Mouse (Mus musculus): Measurements from ENCODE around the gene Uts2.
"Not testable (repeated sequence)": the region's sequence is repeated elsewhere in the genome, so short reads cannot be mapped to it uniquely, and the experiment has no call there.

Uts2 gene

DNA sequence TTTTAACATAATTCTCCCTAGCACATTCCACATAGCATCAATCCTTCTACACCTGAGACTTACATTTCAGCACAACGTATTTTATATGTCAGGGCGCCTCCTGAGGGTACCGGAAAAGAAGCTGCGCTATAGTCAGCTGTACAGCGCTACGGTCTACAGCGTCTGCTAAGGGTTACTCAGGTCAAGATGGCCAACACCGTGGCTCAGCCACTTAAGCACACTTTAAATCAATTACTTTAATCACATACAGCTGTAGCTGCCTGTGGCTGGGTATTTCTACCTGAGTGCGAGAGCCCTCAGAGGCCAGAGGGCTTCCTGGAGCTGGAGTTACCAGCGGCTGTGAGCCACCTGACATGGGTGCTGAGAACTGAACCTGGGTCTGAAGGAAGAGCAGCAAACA lies 19.0 kb downstream of the Uts2 start:
- no peak for DNase-seq (ENCODE audit: low read depth)

DNA sequence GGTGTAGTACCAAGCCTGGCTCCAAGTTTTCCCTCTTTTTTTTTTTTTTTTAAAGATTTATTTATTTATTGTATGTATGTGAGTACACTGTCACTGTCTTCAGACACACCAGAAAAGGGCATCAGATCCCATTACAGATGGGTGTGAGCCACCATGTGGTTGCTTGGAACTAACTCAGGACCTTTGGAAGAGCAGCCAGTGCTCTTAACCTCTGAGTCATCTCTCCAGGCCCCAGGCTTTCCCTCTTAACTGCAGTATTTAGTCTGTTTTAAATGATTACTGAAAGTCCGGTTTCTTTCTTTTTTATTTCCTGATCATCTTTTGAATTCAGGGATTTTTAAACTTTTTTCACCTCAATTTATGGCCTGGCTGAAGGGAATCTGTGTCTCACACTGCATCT lies 20.5 kb downstream of the Uts2 start:
- DNase-seq (ENCODE audit: low read depth) = not testable (repeated sequence)

DNA sequence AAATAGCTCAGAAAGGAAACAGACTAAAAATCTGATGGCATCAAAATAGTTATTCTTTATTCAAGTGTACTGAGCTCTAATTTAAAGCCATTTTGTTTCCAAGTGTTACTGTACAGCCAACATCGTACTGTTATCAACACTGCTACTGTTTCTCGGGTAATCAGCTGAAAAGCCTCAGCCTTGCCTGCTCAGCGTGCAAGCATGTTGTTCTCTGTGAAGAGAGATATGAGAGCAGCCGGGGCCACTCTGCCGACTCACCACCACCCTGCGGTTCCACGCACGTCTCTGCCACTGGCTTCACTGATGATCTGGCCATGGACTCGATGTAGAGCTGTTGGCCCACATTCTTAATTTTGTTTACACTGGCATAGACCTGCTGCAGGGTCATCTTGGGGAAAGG lies 27.3 kb downstream of the Uts2 start:
- no peak for DNase-seq (ENCODE audit: low read depth)

DNA sequence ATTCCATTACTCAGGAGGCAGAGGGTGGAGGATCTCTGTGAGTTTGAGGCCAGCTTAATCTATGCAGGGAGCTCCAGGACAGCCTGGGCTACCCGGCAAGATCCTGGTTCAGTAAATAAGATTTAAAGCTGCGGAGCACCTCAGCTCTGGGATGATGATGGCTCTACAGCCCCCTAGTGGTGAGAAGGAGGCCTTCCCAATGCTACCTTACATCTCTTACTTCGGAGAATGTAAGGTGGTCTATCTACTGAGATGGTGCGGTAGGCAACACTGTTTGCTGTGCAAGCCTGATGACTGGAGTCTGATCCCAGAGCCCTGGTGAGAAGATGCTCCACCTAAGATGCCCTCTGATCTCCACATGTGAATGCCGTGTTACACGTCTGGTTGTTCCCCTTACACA lies 30.1 kb downstream of the Uts2 start:
- DNase-seq (ENCODE audit: low read depth) = no peak

DNA sequence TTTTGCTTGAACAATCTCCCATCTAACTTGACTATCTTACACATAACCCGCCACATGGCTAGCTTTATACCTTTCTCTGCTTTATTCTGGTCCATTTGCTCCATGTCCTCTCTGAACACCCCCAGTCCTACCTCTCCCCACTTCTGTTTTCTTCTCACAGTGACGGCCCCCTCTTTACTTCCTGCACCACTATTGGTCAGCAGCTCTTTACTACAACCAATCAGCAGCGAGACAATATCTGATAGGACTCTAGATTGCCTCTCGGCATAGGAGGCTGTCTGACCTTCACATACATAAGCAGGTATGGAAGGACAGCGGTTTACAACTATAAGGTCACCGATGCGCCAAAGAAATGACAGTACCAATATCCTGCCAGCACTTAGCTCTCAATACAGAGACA lies 39.6 kb downstream of the Uts2 start:
- DNase-seq (ENCODE audit: low read depth) = no peak

DNA sequence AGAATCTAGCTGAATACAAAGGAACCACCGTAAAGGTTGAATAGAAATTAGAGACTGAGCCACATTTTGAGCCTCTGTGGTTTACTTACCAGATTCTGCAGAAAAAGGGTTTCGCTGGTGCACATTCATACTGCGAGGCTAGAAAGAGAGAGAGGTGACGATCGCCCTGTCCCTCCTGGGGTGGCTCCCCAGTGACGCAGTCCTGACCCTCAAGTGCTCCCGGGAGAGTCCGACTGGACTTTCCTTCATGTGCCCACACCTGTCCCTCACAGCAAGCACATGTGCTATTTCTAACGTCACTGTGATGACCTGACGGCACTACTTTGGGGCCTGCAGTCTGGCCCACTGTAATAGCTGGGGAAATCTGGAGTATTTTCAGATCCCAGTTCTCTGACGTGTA lies 40.9 kb downstream of the Uts2 start:
- no peak for DNase-seq (ENCODE audit: low read depth)

DNA sequence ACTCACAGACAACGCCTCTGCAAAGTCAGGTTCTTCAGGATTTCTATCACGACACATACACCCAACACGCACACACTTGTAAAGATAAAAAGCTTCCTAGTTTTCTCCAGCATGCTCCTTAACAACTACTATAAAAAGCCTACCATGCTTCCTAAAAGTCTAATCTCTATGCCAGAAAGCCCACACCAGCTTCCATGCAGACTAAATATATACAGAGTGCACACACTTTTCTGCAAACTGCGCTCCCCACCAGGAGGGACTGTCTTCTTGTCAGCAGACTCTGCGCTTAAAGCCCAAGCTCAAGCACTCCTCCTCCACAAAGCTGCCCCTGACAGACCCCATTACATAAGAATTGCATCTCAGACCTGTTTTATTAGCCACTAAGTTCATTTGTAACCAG lies 44.6 kb downstream of the Uts2 start:
- DNase-seq (ENCODE audit: low read depth) = no peak

DNA sequence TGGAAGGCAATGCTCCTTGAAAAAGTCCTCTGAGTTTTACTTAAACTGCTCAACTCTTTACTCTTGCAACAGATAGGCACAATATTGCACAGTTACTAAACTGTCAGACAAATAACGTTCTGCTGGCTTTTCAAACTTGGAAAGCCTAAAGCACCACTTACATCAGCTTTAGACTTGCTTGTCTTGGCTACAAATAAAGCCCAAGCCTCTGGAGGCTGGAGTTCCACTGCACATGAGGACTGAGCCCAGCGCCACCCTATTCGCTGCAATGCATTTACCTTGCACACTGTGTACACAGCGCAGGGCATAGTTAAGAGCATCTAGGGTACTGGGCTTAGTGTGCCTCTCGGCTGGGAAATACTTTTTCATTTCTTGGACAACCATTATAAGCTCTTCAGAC lies 46.4 kb downstream of the Uts2 start:
- no peak for DNase-seq (ENCODE audit: low read depth)

DNA sequence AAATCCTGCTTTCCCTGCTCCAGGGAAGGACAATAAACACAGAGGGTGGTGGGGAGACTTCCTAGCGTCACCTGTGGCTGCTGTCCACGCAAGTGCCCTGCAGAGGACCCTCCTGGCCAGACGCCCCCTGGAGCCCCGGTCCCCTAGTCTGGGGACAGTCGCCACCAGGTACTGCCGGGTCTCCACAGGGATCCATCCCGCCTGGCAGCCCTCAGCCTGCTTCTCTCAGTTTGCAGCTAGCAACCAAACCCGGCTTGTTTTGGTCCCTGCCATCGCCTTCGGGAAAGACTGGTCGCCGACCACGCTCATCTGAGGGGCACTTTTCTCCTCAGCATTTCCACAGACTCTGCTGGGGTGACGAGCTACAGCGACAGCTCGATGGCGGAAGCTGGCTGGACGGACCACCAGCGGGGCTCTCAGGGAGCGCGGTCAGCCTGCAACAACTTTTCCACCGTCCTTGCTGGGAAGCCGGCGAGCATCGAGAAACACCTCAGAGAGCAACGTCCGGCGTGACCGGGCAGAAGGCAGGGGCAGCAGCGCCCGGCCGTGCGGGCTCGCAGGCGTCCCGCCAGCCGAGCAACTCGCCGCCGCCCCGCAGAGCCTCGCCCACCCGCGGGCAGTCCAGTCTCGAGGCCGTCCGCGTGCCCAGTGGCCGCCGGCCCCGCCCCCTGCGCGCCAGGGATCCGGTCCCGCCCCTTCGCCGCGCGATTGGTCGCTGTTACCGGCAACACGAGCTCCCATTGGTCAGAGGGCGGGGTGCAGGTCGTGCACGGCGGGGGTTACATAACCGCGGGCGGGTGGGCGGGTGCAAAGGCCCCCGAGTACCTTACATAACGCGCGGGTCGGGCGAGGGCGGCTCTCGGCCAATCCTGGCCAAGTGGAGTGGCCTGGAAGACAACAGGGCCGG lies 47.4 kb downstream of the Uts2 start, which contains the start of gene Per3:
TSS of gene Per3 (minus strand) at position 629 of the 907 bp plus-strand sequence.
- DNase-seq (ENCODE audit: low read depth) = peak; percentile 82

DNA sequence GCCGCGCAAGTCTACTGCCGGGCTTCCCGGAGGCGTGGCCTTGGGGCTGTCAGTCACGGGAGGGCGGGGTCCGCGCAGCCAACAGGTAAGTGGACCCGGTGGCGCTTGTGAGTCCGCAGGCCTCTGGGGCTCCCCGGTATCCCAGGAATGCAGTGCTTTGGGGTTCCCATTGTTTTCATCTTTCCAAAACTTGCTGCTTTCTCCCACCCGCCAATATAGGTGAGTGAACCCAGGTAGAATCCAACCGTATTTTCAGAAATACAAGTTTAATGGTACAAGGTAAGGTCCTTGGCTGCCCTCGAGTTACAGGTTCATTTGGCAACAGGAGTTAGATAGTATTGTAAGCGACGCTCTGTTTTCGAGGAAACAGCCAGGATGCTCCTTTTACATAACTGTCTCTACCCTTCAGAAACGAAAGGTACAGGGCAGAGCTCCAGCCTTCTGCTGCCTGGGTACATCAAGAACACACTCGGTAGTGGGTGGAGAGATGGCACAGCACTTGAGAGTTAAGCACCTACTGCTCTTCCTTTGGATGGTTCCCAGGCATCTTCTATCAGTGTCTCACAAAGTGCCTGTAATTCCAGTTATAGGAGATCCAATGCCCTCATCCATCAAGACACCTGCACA lies 48.2 kb downstream of the Uts2 start:
- DNase-seq (ENCODE audit: low read depth) = no peak

DNA sequence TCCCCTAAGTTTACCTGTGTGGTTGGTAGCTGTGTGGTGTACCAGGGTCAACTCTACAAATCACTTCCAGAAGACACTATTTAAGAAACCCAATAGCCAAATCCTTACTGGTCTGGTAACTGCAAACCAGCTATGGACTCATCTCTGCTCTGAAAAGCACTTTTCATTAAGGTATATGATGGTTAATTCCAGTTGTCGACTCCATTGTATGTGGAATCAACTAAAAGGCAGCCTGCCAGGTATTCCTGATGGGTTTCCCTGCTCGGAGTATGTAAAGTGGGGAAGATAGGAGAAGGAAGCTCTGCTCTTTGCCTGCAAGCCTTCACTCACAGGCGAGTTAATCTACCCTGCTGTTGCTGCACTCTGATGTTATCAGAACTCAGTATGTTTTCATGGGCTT lies 49.6 kb downstream of the Uts2 start:
- DNase-seq (ENCODE audit: low read depth) = no peak

DNA sequence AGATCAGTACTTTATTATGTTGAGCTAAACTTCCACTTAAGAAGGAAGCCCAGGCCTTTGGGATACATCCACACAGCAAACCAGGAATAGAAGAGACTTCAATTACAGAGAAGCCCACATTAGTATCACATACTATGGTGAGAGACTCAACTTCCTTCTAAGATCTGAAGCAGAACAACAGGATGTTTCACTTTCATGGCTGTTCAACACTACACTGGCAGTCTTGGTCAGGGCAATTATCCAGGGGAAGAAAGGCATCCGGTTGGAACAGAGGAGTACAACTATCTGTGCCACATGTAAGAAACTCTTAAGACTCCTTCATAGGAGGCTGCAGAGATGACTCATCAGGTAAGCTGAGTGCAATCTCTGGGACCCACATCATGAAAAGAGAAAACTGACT lies 54.3 kb downstream of the Uts2 start:
- no peak for DNase-seq (ENCODE audit: low read depth)

Measured in c-Kit-positive CD71-positive TER-119-negative erythroid progenitor cells, embryonic 14.5 days (primary cell).